Mouse (Mus musculus): Measurements from ENCODE around the gene Hypk.

DNA sequence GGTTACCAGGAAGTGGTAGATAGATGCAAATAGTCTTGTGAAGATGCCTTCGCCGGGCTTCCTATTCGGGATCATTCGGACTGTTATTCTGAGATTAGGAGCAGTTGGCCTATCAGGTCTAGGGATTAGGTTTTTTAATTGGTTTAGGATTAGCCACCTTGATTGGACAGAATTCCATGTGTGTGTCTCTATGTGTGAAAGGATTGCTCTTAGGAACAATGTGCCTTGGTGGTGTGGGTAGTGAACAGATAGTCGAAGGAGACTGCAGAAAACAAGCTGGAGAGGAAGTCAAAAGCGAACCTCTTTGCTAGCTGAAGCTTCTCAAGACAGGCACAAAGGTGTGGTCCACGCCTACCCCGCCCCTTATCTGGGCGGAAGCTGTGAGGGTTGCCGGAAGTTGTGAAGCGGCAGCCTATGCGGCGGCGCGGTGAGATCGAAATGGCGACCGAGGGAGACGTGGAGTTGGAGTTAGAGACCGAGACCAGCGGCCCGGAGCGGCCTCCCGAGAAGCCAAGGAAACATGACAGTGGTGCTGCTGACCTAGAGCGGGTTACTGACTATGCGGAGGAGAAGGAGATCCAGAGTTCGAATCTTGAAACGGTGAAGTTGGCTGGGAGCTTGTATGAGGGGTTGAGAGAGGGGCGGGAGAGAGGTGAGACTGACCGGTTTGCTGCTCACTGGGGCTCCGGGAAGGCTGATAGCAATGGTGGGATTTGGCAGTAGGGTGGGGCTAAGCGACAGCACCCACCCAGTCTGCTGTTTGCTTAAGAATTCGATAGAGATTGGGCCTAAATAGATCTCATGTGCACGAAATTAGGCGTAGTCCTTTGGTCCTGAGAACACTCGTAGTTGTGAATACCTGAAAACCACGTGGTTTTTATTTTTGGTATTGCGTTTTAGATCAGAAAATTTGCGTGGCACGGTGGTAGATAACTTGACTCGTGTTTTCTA lies 3.9 kb downstream of the Hypk start, which contains the start of gene Serinc4:
- TF ChIP-seq POLR2A (IDR thresholded peaks at IDR 0.05; ENCODE audit: insufficient read length, low read depth), result peak; percentile 80
- no peak for TF ChIP-seq E2F4 (IDR thresholded peaks at IDR 0.05; ENCODE audit: insufficient read depth)
- peak; percentile 92 for TF ChIP-seq POLR2AphosphoS2 (IDR thresholded peaks at IDR 0.05; ENCODE audit: insufficient read length, low read depth)

Measured in myocyte (in vitro differentiated cells).